Mouse (Mus musculus) heart, postnatal 0 days (tissue): ENCODE results near the gene Ssh2. TPM values are rescaled to one million over a fixed set of nuclear protein-coding genes. Genes with fewer than 3 reads are reported as not detected.

Experiments used
- ATAC-seq: fragments of 200-750 bp; cut with Nextera tagmentation; 2 replicates; pipeline ENCODE4 v1.8.0; 2017; ENCODE audit warnings: low read depth, moderate number of reproducible peaks, moderate library complexity; ENCODE audit not compliant: insufficient read depth
- DNase-seq: peaks from one replicate; pipeline ENCODE4 v3.0.0-alpha.2; 2016; ENCODE audit warnings: low spot score
- H3K27ac ChIP-seq: fragments of 300-500 bp; sonication (generic); 2 replicates; pipeline ENCODE4 v1.5.1; 2014; ENCODE audit warnings: low read depth, mild to moderate bottlenecking
- H3K27me3 ChIP-seq: fragments of 300-500 bp; sonication (generic); 2 replicates; pipeline ENCODE4 v1.6.1; 2014; ENCODE audit warnings: low read length, mixed read lengths; ENCODE audit not compliant: control insufficient read depth, insufficient read depth
- H3K36me3 ChIP-seq: fragments of 300-500 bp; sonication (generic); replicated peaks from 2 replicates; pipeline ENCODE4 v1.6.1; 2014; ENCODE audit warnings: low read length, mixed read lengths; ENCODE audit not compliant: control insufficient read depth, insufficient read depth
- H3K4me1 ChIP-seq: fragments of 300-500 bp; sonication (generic); 2 replicates; pipeline ENCODE4 v1.6.1; 2014; ENCODE audit warnings: antibody characterized with exemption; ENCODE audit not compliant: control insufficient read depth, insufficient read depth
- H3K4me2 ChIP-seq: fragments of 300-500 bp; sonication (generic); 2 replicates; pipeline ENCODE4 v1.6.1; 2014; ENCODE audit warnings: low read depth, mild to moderate bottlenecking, low read length, moderate library complexity
- H3K4me3 ChIP-seq: fragments of 300-500 bp; sonication (generic); 2 replicates; pipeline ENCODE4 v1.5.1; 2014; ENCODE audit warnings: low read depth, low read length
- H3K9ac ChIP-seq: fragments of 300-500 bp; sonication (generic); replicated peaks from 2 replicates; pipeline ENCODE4 v1.6.1; 2014; ENCODE audit warnings: low read depth, low read length, mixed read lengths
- H3K9me3 ChIP-seq: fragments of 300-500 bp; sonication (generic); replicated peaks from 2 replicates; pipeline ENCODE4 v1.6.1; 2016; ENCODE audit warnings: low read length; ENCODE audit not compliant: control insufficient read depth
- CTCF ChIP-seq: IDR thresholded peaks from 2 replicates; pipeline ENCODE4 v1.5.1; 2016; ENCODE audit warnings: antibody characterized with exemption, control low read depth, low read depth
- EP300 ChIP-seq: IDR thresholded peaks from 2 replicates; pipeline ENCODE4 v1.6.1; 2016; ENCODE audit warnings: antibody characterized with exemption, low read depth
- WGBS: fragments of 180-500 bp; shearing (Covaris S2); extraction: QIAGEN DNeasy Blood & Tissue Kit; methylation state at CpG from one replicate; pipeline ENCODE4 v1.1.7; 2014; 5-methylcytosine and 5-hydroxymethylcytosine counted together
- polyA plus RNA-seq: library from polyadenylated mRNA; unstranded; fragments of >200 nt; fragmentation: Nextera tagmentation; extraction: Ambion mirVana; gene quantifications from 2 replicates; pipeline ENCODE4 v1.2.1, GENCODE M21; 2015
- total RNA-seq: library from RNA; depleted of rRNA; stranded (reverse); fragments of >200 nt; gene quantifications from 2 replicates; pipeline ENCODE4 v1.2.3, GENCODE M21; 2014; ENCODE audit warnings: low replicate concordance

Gene Ssh2
- total and polyA plus RNA-seq, 2 experiments from 2014 or later, result 21.0 to 60.6 TPM

DNA sequence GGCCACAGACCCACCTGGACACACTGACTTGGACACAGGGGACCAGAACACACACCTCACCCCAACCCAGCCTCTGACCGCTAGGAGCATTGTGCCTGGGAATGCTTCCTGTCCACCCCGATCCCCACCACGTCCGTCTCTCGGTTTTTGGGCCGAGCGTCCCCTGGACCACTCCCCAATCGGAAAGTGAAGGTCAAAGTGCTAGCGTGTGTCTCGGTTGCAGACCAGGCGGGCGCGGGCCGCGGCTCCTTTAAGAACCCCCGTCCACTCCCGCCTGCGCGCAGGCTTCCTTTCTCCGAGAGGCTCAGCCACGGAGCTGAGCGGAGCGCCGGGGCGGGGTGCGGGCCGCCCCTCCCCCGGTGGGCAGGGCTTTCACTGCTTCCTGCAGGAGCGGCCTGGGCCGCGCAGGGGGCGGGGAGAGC is 276.8 kb downstream of the Ssh2 start:
- TF ChIP-seq EP300 (no peak), CTCF (0 out of 2 replicates have a peak, but pooled peaks have one; percentile 0)
- WGBS, result under 1% methylated on average over 31 of the region's 32 CpGs
- Histone ChIP-seq H3K27ac (peak overlapping the region; percentile 97), H3K36me3 (no peaks in the 10 kb centered on the region), H3K4me3 (peak overlapping the region; percentile 67), H3K4me1 (peaks cover 28% of the 10 kb centered on the region), H3K9me3 (no peaks in the 10 kb centered on the region), H3K27me3 (no peaks in the 10 kb centered on the region), H3K4me2 (peak overlapping the region; percentile 88), H3K9ac (peak overlapping the region; percentile 93)
- DNase-seq, result peak; percentile 94
- ATAC-seq, result peak; percentile 71

DNA sequence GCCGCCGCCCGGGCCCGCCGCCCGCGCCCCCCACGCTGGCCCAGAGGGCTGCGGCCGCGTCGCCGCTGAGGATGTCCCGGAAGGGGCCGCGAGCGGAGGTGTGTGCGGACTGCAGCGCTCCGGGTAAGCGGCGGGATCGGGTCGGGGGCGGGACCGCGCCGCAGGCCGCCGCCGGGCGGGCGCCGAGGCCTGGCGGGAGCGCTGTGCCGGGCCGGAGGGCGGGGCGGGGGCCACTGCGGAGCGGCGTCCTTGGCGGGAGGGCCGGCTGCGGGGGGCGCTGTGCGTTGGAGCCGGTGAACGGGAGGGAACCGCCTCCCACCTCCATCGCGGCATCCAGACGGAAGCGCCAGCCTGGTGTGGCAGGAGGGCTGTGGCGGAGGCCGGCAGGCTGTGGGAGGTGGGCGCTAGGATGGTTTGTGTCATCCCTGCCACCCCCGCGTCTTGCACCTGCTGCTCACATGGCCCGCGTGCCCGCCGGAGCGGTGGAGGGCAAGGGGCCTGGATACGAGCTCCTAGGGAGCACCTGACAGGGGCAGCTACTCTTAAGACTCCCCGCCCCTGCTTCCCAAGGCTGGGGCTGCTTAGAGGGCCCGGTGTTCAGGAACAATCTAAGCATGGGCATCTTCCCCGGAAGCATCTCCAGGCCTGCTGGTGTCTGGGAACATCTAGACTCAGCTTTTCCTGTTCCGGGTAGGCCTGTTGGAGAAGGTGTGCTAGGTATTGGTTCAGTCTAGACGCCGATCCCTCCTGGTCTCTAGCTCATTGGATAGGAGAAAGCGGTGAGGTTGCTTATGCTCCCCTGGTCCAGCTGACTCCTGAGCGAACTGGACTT is 277.6 kb downstream of the Ssh2 start, which contains the start of gene Git1:
Gene Git1 (plus strand): TSS at position 51 of the 832 bp plus-strand sequence.
- peak within 1 kb of the TSS; percentile 97 for H3K27ac ChIP-seq
- WGBS, result under 1% methylated on average over 54 of the region's 74 CpGs
- H3K27me3 ChIP-seq, result no peaks in the 10 kb centered on the region
- TF ChIP-seq EP300 (no peak), CTCF (no peak)
- no peak for DNase-seq
- peak within 1 kb of the TSS; percentile 88 for H3K4me2 ChIP-seq
- H3K4me3 ChIP-seq, result peak within 1 kb of the TSS; percentile 93
- H3K9ac ChIP-seq, result peak within 1 kb of the TSS; percentile 93
- no peak for ATAC-seq
- peaks cover 36% of the 10 kb centered on the region for H3K4me1 ChIP-seq
- no peaks in the 10 kb centered on the region for H3K36me3 ChIP-seq
- no peaks in the 10 kb centered on the region for H3K9me3 ChIP-seq

DNA sequence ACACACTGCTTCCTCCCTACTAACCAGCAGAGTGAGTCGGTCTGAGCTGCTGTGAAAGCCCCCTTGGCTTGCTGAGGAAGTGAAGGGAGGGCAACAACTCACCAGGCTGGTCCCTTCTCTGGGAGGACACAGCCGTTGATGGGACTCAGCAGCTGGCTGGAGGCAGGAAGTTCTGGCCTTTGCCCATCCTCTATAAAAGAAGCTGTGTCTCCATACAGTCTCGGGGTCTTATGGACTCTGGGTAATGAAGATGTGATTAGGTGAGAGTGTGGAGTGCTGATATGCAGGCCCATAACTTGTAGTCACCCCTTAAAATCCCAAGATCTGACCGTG is 278.2 kb downstream of the Ssh2 start:
- WGBS, result 19% methylated on average over 4 of the region's 4 CpGs
- H3K36me3 ChIP-seq, result peaks cover 5% of the 10 kb centered on the region; the same call in 1 of the 2 replicates
- peak overlapping the region; percentile 88 for H3K4me2 ChIP-seq
- peak overlapping the region; percentile 93 for H3K9ac ChIP-seq
- H3K4me1 ChIP-seq, result peaks cover 38% of the 10 kb centered on the region
- H3K27ac ChIP-seq, result peak overlapping the region; percentile 97
- H3K27me3 ChIP-seq, result no peaks in the 10 kb centered on the region
- ATAC-seq (no peak), DNase-seq (no peak)
- H3K4me3 ChIP-seq, result peak overlapping the region; percentile 93
- no peaks in the 10 kb centered on the region for H3K9me3 ChIP-seq
- TF ChIP-seq EP300 (no peak), CTCF (no peak)

DNA sequence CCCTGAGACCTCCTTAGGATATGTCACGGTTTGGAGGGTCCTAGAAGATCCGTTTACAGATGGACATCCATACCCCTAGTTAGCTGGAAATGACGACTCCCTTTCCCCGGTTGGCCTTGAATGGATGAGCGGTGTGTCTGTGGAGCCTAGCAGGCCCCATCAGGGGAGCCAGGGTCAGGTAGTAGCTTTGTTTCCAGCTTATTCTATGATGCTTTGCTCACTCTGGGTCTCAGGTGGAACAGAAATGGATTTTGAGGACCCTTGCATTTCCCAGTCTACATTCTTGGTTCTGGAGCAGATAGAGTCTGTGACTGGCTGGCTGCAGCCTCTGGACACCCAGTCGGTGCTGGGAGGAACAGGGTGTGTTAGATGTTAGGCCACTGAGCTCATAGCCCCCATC is 278.7 kb downstream of the Ssh2 start:
- peak overlapping the region; percentile 93 for H3K4me3 ChIP-seq
- peak overlapping the region; percentile 97 for H3K27ac ChIP-seq
- peaks cover 38% of the 10 kb centered on the region for H3K4me1 ChIP-seq
- ATAC-seq (no peak), DNase-seq (no peak)
- no peaks in the 10 kb centered on the region for H3K27me3 ChIP-seq
- peak overlapping the region; percentile 88 for H3K4me2 ChIP-seq
- WGBS, result 57% methylated on average over 6 of the region's 6 CpGs
- no peak for TF ChIP-seq EP300
- TF ChIP-seq CTCF, result no peak
- H3K9ac ChIP-seq, result peak overlapping the region; percentile 93; the same call in 1 of the 2 replicates
- H3K9me3 ChIP-seq, result no peaks in the 10 kb centered on the region
- H3K36me3 ChIP-seq, result peaks cover 9% of the 10 kb centered on the region

DNA sequence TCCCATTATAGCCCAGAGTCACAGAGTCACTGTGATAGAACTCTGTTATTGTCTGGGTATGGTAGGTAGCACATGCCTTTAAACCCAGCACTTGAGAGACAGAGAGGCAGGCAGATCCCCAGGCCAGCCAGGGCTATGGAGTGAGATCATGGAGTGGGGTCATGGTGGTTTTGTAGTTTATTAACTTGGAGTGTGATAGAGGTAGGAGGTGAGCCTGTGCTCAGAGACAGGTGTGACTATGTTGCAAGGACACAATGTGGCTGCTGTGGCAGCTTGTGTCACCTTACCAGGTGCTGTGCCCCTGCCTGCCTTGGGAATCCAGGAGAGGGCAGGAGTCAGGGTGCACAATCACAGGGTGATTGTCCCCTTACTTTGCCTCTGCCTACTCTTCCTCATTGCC is 279.4 kb downstream of the Ssh2 start:
- ATAC-seq, result no peak
- no peak for TF ChIP-seq EP300
- TF ChIP-seq CTCF, result no peak
- H3K4me1 ChIP-seq, result peaks cover 32% of the 10 kb centered on the region
- H3K36me3 ChIP-seq, result peaks cover 16% of the 10 kb centered on the region
- DNase-seq, result no peak
- H3K9me3 ChIP-seq, result no peaks in the 10 kb centered on the region
- no peaks in the 10 kb centered on the region for H3K27me3 ChIP-seq
- H3K27ac ChIP-seq, result peak overlapping the region; percentile 94; the same call in 1 of the 2 replicates
- H3K4me2 ChIP-seq, result peak overlapping the region; percentile 88; the same call in 1 of the 2 replicates
- H3K9ac ChIP-seq, result peak overlapping the region; percentile 23; the same call in 1 of the 2 replicates
- H3K4me3 ChIP-seq, result no peak overlapping the region
